Mouse (Mus musculus) liver, adult 2 months (tissue): ENCODE measurements around the gene Per3.

Experiments
- CTCF ChIP-seq: fragments of 200-500 bp; IDR thresholded peaks from 2 replicates; pipeline ENCODE4 v1.5.1; 2011; ENCODE audit warnings: low read depth, low read length, control low read depth
- POLR2A ChIP-seq: fragments of 200-500 bp; IDR thresholded peaks from 2 replicates; pipeline ENCODE4 v1.6.1; 2011; ENCODE audit warnings: low read length, control low read depth; ENCODE audit not compliant: insufficient read depth; ENCODE audit errors: extremely low read depth

- TF ChIP-seq CTCF, result no peak
- TF ChIP-seq POLR2A, result no peak
Measured at GRCm38 (mm10) chr4:151036521-151036920, 7.9 kb downstream of the Per3 start.
